In the genomic region with DNA sequence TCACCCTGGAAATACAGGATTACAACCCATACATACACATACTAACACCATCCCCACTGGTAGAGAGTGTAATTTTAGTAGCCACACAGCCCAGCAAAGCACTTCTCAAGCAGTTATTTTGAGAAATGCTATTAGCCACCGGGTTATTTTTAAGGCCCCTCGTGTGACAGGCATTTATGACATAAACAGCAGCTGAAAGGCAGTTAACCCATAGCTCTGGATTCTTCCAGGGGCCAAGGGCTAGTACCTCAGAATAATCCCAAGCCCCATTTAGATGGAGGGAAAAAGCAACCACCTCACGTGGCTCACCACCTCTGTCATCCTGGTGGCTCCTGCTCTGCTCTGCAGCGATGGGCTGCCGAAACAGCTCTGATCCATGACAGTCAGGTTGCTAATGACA, we compare ENCODE assay signal across 18 mouse cellular contexts.
DNase-seq lines count a peak whose midpoint lies in the region; TF ChIP-seq lines count a peak whose summit lies in the region.
"Had no signal": no experiment of that assay in that cellular context is flagged by ENCODE, and none has a peak within 500 bp of the region (broad histone marks: within the 10 kb centered on the region; RNA-seq: fewer than 3 reads in every experiment).

No protein-coding gene starts in this region.

- intact Hi-C loops in gastrocnemius, adult 2 months (cut with DNase I), result no loop called here
- intact Hi-C loops in gastrocnemius, postnatal 36 days (cut with DNase I), result loop anchor here (2.0 to 5.0 kb wide), 2 partner anchors 40 to 127 kb away; no protein-coding TSS in a partner anchor

- TF ChIP-seq CTCF in gastrocnemius, adult 2 months (IDR thresholded peaks at IDR 0.05), result no peak

- peak; percentile 53 for DNase-seq in gastrocnemius, adult 2 months
- no peak for DNase-seq in gastrocnemius, postnatal 36 days
- DNase-seq in heart, adult 8-10 months (ENCODE audit: low spot score), result peak; percentile 10
- DNase-seq in heart, adult 18-20 months, result no peak
- DNase-seq in skeletal muscle tissue, adult 2 months (ENCODE audit: low read depth, low spot score), result peak; percentile 83
- DNase-seq in layer of hippocampus, postnatal 10 days (ENCODE audit: low spot score in 2 of 2), result no peak
- DNase-seq: adrenal gland, adult 2 months; adrenal gland, postnatal 14 days; cerebellum, adult 11 months; heart, postnatal 10 days; heart, postnatal 4 days; kidney, adult 18-20 months had no signal

- H3K4me3 ChIP-seq in gastrocnemius, adult 2 months, result no peak overlapping the region
- H3K4me3 ChIP-seq: embryonic facial prominence, embryonic 13.5 days; forebrain, embryonic 10.5 days; forebrain, embryonic 13.5 days; heart, embryonic 15.5 days had no signal

- peak overlapping the region; percentile 91 for H3K27ac ChIP-seq in gastrocnemius, adult 2 months
- H3K27ac ChIP-seq: embryonic facial prominence, embryonic 13.5 days; forebrain, embryonic 10.5 days; forebrain, embryonic 13.5 days; heart, embryonic 15.5 days; hindbrain, embryonic 14.5 days; hindbrain, postnatal 0 days had no signal

Comparison
In these comparisons a context has a peak if more than half of its experiments do, and no peak if none do; other contexts are left out.
1. DNase-seq: peak in gastrocnemius, adult 2 months (single experiment), heart, adult 8-10 months (single experiment) and skeletal muscle tissue, adult 2 months (single experiment); none in gastrocnemius, postnatal 36 days (0 of 2), heart, adult 18-20 months (0 of 2) and layer of hippocampus, postnatal 10 days (0 of 2).